Mouse (Mus musculus) cerebellum, adult 11-12 months (tissue): ENCODE measurements around the gene Cntnap2.
"Not testable (repeated sequence)": the region's sequence is repeated elsewhere in the genome, so short reads cannot be mapped to it uniquely, and the experiment has no call there.

Experiments used
- DNase-seq: peaks from one replicate; pipeline ENCODE4 v3.0.0; 2022

The Cntnap2 gene

DNA sequence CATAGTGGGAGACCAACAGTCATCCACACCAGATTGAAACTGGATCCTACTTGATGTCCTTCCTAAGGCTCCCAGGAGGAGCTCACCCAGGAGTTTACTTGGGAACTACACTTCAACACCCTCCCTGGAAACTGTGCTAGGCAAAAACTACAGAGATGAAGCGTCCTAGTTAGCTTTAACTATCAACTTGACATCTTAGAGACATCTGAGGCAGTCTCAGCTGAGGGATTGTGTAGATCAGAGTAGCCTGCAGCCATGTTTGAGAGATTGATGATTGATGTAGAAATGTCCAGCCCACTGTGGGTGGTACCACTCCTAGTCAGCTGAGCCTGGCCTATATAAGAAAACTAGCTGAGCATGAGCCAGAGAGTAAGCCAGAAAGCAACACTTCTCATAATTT is 2123.6 kb downstream of the Cntnap2 start:
- DNase-seq = no peak

DNA sequence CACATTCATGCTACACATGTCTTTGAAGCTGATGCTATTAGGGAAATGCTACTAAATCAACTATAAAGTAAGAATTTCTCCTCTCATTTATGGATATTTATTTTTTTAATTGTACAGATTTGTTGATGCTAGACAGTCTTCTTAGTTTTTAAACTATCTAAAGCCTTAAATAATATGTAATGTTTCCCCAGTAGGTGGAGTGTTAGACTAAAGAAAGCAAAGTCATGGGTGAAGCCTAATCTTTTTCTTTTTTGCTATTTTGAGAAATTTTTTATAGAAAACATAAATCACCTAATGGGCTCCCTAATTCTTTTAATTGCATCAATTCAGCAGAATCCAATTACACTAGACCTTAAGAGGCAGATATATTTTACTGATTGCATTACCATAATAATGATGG is 2124.7 kb downstream of the Cntnap2 start:
- DNase-seq = not testable (repeated sequence)

DNA sequence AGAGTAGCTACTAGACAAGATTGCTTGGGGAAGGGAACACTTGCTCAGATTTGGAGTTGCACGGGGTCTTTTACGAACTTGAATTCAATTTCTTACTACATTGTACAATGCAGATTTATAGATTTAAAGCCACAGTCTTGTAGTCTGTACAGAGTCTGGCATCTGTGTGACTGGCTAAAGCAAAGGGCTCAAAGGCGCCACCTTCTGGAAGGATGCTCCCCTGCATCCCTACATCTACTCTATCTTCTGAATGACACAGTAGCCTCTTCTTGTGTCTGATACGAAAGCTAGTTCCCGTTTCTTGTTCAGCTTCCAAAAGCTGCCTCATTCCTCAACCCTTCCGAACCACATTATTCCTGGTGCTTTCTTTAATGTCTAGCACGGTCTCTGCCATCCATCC is 2129.0 kb downstream of the Cntnap2 start:
- DNase-seq = no peak

DNA sequence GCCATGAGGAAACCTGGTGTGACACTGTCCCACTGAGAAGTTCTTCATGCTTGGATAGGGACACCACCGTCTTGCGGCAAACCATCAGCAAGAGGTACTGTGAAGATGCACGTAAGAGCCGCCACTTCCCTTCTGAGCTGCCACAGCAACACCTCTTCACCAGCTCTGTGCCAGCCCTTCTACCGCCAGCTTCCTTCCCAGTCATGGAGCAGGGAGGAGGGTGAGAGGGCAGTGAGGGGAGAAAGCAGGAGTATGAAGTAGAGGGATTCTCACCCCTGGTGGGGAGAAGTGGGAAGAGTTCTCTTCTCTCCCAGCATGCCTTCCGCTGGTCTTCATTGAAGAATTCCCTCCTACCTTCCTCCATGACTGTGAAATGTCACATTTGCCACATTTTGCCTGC is 2129.4 kb downstream of the Cntnap2 start:
- not testable (repeated sequence) for DNase-seq

DNA sequence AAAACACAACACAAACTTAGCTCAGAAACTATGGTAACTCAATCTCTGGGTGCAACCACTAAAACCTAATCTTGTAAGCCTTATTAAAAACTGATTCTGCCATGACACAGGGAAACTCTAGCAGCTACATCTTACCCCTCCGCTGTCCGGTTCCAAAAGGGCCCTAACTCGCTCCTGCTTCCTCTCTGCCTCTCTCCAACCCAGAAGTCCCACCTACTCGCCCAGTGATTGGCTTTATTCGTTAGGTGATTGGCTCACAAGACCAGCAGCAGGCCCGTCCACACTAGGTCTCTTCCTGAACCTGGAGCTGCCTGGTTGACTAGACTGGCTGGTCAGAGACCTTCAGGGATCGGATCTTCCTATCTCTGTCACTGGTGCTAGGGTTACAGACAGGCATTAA is 2131.1 kb downstream of the Cntnap2 start:
- DNase-seq = no peak

DNA sequence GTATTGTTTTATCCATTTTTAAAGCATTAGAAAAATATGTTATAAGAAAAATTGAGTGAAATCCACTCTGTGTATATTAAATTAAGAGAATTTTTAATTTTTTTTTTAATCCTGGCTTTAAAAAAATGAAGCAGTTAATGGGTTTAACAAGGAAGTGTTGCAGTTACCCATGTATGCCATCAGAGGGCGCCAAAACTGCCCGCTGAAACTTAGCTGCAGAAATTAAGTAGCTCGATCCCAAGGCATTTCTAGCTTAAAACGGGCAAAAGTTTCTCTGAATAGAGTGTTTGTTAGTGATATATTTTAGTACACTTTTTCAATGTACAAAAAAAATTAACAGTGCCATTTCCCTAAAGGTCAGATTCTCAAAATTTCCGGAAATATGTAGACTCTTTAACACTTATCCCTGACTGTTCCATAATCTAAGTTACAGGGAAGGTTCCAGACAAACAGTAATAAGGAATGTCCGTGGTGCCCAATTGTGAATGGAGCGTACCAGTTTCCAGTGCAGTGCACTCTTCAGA is 2132.2 kb downstream of the Cntnap2 start:
- no peak for DNase-seq

DNA sequence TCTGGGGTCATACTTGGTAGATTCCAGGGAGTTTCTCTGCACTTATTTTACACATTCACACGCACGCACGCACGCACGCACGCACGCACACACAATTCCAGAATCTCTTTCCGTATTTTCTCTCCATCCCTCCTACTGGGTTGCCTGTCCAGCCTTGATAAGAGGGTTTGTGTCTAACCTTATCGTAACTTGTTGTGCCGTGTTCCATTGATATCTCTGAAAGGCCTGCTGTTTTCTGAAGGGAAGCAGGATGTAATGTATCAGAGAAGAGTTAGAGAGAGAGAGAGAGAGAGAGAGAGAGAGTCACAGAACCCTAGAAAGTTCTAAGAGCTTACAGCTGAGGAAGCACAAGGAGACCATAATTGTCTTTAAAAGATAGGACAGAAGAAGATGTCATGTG is 2132.8 kb downstream of the Cntnap2 start:
- no peak for DNase-seq

DNA sequence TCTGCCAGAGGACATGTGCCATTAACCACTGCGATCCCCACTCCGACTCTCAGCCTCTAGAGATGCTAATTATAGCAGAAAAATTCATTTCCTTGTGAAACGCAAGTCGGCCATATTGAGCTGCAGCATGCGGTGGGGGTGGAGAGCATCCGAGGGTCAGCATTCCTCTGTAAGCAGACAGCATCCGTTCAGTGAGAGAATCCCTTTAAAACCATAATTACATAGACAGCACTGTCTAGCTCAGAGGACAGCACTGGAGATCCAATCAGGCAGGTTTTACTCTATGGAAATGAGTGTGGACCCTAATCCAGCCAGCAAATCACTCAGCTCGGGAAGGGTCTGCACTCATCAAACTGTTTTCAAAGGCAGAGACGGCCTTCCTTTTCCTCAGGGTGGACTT is 2133.3 kb downstream of the Cntnap2 start:
- no peak for DNase-seq

DNA sequence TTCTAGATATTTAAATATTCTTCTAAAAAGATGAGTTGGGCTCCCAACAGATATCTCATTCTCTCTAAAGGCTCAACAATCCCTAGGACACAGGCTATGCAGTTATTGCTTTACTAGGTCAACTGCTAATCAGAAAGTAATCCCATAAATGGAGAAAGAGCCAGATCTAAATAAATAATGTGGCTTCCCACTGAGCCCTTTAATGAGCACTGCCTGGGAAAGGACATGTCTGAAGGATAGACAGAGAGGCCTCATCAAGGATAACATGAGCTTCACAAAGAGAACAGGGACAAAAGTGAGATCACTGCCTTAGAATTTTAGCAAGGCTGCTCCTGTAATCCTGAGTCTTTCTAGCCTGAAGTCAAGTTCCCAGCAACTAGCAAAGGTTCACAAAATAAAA is 2138.4 kb downstream of the Cntnap2 start:
- DNase-seq = no peak

DNA sequence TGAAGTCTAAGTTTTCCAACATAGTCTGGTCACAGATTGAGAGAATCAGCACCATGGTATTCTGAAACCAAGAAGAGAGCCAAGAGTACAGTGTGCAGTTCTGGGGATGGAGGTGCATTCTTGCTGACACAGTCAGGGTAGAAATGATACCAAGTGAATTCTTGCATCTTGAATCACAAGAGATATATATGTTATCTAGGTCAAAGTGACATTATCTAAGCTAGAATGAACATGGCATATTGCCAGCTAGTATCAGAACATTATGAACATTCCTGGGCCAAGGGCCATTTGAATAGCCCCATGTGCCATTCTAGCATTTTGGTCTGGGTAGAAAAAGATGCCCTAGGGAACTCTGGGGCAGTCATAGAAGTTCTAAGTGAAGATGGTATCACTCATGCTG is 2141.5 kb downstream of the Cntnap2 start:
- no peak for DNase-seq

DNA sequence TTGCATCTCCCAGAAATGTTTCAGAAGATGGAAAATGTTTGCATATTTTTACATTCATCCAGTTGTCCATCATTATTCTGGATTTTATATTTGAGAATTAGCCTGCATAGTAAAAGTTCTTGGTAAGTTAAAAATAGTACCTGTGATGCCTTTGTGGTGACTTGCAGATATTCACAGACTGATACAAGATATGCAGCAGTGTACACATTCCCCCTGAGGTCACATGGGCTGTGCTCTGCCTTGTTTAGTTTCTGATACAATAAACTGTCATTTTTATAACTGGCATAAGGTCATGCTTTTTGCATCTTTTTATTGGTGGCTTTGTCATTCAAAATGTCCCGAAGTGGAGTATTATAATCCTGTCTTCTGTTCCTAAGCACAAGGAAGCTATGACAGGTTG is 2148.9 kb downstream of the Cntnap2 start:
- no peak for DNase-seq

DNA sequence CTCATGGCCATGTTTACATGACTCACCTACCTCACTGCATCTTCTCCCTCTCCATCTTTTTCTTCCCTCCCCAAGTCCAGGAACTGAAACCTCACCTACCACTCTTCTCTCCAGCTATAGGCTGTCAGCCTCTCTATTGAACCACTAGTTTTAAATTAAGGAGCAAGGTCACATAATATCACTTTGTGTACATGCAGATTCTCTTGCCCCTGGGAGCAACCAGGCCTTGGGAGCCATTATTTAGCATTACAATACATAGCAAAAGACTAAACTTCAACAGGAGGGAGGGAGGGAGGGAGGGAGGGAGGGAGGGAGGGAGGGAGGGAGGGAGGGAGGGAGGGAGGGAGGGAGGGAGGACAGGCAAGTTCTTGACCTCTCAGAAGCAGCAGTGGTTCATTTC is 2155.6 kb downstream of the Cntnap2 start:
- no peak for DNase-seq

DNA sequence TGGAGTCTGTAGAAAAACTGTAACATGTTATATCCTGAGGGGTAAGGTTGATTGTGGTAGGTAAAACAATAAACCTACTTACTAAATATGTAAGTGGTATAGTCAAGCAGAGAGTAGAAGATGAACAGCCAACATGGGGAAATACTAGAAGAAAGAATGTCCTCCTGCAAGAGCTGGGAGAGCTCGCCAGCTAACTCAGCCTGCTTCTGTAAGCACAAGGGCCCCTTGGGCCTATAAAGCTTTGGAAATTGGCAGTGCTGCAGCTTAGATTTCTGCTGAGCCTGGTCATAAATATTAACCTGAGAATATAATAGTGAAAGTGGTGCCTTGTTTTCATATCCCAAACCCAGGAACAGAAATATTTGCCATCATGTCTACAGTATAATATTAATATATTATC is 2164.4 kb downstream of the Cntnap2 start:
- DNase-seq = not testable (repeated sequence)

DNA sequence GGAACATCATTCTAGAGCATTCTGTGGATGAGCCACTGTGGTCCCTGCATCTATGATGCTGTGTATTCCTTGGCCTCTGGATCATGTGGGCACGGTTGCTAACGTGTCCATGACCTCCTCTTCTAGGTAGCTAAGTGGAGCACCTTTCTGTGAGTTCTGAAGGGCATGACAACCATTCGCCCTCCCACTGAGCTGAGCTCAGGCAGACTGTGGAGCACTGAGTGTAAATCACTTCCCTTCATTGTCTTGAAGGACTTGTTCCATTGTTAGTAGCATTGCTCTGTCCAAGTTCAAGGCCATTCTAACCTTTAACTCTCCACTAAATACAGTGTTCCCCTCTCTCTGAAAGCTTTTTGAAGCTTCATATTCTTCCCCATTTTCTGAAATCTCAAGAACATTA is 2166.2 kb downstream of the Cntnap2 start:
- not testable (repeated sequence) for DNase-seq

DNA sequence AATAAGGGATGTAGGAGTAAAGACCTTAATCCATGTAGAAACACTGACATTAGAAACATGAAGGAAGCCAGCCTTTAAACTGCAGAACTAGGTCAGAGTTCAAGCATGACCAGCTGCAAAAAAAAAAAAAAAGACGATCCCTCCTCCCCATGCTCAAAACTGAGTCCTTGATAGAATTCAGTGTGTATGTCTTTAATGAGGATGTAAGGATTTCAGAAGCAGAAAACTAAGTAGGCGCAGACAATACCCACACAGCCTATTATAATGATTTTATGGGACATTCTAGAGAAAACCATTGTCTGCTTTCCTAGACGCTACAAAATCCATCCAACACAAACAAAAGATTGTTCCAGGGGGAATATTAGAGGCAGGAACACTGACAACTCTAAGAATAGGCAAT is 2168.4 kb downstream of the Cntnap2 start:
- no peak for DNase-seq

DNA sequence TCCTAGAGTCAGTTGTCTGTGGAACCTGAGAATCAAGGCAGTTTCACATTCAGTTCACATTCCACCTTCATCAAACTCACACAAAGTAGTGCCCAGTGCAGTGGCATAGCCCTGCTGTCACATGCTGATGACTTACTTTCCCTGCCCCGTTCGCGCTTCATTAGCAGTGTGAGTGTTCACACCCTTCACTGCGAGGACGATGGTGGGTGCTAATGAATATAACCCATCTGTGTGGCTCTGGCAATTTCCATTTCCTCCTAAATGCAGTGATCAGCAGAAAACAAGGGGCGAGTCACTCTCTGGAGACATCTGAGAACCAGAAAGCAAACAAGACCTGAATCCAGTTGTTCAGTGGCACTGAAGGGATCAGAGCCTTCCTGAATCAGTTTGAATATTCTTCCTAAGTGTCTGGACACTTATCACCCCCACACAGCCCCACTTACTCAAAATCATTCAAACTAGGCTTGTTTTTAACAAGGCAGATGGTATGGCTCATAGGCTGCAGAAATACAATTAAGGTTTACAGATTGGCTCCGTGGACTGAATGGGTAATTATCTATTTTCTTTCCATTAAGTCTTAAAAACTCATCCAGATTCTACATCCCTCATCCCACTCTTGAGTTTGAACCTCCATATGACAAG is 2169.6 kb downstream of the Cntnap2 start:
- DNase-seq = no peak

DNA sequence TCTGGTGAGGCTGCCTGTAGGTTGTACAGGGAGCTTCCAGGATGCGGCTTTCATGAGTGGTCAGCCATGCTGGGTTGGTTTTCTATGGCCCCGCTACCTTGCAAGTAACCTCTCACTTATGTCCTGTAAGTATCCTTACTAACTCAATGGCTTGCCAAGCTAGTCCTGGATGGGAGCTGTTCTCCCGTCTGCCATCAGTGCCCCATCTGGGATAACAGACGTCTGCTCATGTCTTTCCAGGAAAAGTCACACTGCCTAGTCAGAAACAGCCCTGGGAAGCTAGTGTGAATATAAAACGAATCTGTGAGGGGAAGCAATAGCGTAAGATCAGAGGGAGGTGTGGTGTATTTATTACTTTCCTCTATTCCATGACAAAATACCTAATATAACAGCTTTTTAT is 2172.4 kb downstream of the Cntnap2 start:
- no peak for DNase-seq

DNA sequence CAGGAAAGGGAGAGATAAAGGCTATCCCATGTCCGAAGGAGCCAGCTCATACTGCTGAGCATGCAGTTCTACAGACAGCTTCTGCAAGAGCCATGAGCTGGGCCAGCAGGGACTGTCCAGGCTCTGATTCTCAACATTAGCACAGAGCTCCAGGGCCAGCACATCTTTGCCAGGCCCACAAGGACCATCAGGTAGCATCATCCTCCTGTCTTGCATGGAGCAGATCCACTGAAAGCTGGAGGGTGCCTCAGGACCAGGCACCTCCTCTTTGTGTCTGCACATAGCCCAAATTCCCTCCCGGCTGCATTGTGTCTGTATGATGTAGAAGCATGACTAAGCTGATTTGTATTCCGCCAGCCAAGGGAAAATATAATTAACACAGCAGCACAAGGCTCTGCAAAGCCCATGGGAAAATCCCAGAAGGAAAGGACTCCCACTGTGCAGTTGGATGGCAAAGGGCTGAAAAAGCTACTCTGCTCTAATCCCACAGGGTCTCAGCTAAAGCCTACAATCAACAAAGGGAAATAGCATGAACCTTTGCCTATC is 2180.3 kb downstream of the Cntnap2 start:
- no peak for DNase-seq

DNA sequence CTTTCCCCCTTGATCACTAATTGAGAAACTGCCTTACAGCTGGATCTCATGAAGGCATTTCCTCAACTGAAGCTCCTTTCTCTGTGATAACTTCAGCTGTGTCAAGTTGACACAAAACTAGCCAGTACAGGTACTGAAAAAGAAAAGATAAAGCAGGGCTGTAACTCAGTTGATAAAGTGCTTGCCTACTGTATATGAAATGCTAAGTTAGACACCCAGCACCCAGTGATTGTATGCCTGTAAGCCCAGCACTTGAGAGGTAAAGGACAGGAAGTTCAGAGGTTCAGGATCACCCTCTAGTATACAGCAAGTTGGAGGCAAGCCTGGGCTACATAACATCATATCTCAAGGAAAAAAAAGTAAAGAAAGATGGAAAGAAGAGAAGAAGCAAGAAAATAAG is 2182.2 kb downstream of the Cntnap2 start:
- no peak for DNase-seq

DNA sequence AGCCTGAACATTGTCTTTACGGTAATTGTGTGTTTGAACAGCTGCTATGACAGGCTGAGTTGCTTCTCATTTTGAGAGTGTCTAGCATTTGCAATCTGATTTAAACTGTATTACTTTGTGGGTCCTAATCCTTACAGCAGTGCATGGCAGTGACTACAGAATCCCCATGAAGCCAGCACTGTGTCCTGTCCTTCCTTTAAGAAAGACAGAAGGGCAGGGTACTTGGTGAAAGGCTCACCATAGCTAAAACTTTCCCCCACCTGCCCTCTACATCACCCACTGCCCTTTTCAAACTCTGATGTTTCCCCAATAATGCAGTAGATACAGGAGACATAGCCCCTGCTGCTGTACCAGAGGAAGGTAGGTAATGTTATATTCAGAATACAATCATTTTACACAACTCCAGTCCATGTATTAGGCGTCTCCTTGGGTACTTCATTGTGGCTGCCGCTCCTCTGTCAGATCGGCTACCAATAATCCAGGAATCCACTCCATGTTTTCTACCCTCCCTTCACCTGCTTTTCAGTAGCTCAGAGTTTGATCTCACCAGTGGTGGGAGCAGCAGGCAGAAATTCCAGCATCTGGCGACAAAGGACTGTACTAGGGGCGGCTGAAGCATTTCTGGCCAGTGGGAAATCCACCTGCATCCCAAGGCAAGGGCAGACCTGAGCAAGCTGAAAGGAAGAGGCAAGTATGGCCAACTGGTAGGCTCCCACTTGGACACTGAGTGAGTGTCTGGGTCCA is 2184.9 kb downstream of the Cntnap2 start:
- no peak for DNase-seq

DNA sequence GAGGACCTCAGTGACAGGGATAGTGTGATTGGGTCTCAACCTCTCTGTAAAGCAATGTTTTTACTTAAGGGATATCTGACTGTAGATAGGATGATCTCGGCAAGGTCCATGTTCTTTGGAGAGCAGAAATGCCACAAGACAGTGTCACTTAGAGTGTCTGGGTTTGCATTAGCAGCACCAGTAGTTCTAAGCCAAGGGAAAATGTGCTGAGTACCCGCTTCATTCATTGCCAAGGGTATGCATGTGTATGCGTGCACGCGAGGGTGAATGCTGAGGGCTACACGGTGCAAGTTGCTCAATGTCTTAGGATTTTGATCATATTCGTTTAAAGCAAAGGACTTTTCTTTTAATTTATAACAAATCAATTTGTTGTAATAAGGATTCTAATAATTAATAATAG is 2185.5 kb downstream of the Cntnap2 start:
- no peak for DNase-seq

DNA sequence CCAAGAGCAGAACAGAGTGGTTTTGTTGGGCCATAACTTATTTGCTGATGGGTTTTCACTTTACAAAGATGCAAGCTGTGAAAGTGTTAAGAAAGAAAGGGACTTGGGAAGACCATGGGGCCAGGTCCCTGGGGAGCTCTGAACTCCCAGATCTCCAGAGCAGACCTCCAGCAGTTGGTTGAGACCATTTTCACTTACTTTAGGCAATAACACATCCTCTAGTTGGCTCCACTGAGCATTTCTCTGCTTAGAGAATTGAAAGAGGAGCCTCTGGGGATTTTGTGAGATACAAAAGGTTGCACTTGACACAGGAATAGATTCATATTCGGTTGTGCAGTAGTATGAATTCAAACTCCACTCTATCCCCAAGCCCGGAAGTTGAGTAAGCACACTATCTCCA is 2196.1 kb downstream of the Cntnap2 start:
- no peak for DNase-seq

DNA sequence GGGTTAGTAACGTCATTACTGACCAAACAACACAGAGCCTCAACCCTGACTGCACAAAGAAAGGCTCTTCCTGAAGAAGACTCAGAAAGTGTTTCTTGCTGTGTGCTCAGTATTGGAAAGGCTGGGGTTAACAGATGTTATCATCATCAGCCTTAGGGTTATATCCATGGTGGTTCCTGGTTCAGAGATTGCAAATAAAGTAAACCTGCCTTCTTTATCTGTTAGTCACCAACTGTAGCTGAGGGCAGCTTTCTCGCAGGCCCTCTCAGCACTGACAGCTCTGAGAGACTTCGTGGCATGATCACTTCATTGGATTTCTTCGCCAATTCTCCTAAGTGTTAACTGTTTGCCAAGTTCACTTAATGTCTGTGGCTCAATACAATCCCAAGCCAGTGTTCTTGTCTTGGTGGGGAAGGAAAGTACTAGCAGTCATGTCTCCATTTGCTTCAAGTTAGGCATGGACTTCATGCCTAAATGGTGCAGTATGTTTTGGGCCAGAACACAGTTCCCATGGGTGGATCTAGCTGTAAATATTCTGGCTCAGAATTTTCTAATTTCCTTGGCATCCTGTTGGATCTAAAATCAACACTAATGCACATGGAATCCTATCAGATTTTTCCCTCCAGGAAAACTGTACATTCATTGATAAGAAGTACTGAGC is 2197.2 kb downstream of the Cntnap2 start:
- no peak for DNase-seq
